Mouse (Mus musculus): Measurements from ENCODE around the gene Ankar. TPM values are rescaled to one million over a fixed set of nuclear protein-coding genes. Genes with fewer than 3 reads are reported as not detected.

Gene Ankar
- polyA plus RNA-seq, 1 experiment from 2014 or later = not detected

Other genes starting within 250 kb of the Ankar start
- not detected in 2 replicates for gene March4, start 163.6 kb downstream of the Ankar start, polyA plus RNA-seq (2014; fragmentation: Nextera tagmentation; extraction: Ambion mirVana)
- 16.0 and 24.4 TPM in 2 replicates for gene Smarcal1, start 117.3 kb downstream of the Ankar start, polyA plus RNA-seq (2014; fragmentation: Nextera tagmentation; extraction: Ambion mirVana)
- 2,102 and 2,490 TPM in 2 replicates for gene Rpl37a, start 10.7 kb upstream of the Ankar start, polyA plus RNA-seq (2014; fragmentation: Nextera tagmentation; extraction: Ambion mirVana)
- 148 and 171 TPM in 2 replicates for gene Igfbp2, start 123.9 kb upstream of the Ankar start, polyA plus RNA-seq (2014; fragmentation: Nextera tagmentation; extraction: Ambion mirVana)
- gene Igfbp5, start 174.3 kb upstream of the Ankar start, polyA plus RNA-seq (2014; fragmentation: Nextera tagmentation; extraction: Ambion mirVana) = 56.4 and 61.4 TPM in 2 replicates

Measured in kidney, embryonic 14.5 days (tissue).